Mouse (Mus musculus): ENCODE data around the gene Ethe1.

Ethe1 gene

DNA sequence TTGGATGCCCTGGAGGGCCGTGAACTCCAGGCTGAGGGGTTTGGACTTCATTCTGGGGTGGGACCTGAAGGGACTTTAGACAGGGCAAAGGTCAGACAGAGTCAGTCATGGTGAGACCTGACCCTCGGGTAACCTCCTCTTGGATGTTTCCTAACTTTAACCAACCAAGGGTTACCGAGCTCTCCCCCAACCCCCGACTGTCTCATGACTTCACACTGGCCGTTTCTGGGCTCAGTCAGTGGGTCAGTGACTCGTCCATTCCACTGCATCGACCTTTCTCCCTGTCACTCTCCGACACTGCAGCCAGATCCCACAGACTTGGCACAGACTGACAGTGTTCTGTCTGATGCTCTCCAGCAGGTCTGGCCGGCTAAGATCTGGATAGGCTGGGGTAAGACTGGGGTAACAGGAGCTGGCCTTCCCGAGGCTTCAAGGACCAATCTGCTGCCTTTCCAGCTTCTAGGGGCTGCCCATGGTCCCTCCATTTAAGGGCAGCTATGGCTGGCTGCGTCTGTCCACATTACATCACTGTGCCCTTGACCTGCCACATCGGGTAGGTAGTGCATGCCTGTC is 13.0 kb upstream of the Ethe1 start:
- no peak for DNase-seq (ENCODE audit: low spot score in 2 of 2)

DNA sequence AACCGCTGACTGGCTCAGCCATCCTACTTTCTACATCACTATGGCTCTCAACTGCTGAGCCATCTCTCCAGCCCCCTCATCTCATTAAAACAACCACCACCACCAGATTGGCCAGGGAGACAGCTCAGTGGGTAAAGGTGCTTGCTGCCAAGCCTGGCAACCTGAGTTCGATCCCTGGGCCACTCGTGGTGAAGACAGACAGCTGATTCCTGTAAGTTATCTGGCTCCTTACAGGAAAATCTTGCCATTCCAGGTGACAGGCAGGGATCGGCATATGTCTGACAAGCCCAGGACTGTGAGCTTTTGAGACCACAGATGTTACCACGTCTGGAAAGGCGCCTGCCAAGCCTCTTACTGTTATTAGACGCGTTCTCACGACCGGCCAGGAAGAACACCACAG is 9.5 kb upstream of the Ethe1 start:
- no peak for DNase-seq (ENCODE audit: low spot score in 2 of 2)

DNA sequence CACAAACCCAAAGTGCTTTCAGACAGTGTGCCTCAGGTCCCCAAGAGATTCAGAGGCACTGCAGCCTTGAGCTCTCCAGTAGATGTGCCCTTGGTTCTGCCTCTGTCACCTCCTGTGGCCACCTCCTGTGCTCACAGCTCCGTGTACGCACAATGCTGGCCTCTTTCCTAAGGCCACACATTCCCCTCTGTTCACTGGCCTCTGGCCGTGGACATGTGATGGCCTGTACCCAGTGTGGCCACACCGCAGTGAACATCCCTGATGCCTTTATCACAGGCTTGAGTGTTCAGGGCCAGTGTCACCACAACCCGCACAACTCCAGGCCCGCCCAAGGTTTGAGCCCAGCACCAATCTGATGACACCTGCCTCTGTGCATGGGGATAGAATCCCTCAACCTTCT is 2.5 kb upstream of the Ethe1 start:
- no peak for DNase-seq (ENCODE audit: low spot score in 2 of 2)

- no peak for DNase-seq (ENCODE audit: low spot score in 2 of 2)
Measured at GRCm38 (mm10) chr7:24585995-24586394, 1.3 kb upstream of the Ethe1 start.

DNA sequence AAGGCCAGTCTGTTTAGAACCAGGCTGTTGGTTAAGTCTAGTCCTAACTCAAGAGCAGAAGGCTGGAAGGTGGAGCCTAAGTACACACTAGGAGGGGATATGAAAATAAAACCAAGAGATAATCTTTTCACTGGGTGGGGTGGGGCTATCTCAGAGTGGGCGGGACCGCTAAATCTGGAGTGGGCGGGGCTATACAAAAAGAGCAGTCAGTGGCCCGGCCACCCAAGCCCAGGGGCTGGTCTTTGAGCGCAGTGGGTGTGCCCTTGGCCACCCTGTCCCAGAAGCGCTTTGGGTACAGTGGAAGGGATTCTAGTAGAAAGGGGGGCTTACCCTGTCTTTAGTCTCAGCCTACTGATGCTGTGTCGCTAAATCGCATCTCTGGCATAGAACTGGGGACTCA is 515 bp upstream of the Ethe1 start:
- DNase-seq (ENCODE audit: low spot score in 2 of 2): no peak

- DNase-seq (ENCODE audit: low spot score in 2 of 2): peak; percentile 50 to 62
Measured at GRCm38 (mm10) chr7:24588336-24588735, 993 bp downstream of the Ethe1 start.

GRCm38 (mm10) chr7:24591735-24592134 is 4.4 kb downstream of the Ethe1 start:
- DNase-seq (ENCODE audit: low spot score in 2 of 2): no peak

DNA sequence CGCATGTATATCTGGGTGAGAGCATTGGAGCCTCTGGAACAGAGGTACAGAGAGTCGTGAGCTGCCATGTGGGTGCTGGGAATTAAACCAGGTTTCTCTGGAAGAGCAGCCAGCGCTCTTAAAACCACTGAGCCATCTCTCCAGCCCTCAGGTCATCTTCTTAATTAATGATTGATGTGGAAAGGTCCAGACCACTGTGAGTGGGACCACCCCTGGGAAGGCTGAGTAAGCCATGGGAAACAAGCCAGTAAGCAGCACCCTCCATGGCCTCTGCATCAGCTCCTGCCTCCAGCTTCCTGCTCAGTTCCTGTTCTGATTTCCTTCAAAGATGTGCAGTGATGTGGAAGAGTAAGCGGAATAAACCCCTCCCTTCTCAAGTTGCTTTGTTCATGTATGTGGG is 4.8 kb downstream of the Ethe1 start:
- no peak for DNase-seq (ENCODE audit: low spot score in 2 of 2)

GRCm38 (mm10) chr7:24592781-24593180 is 5.4 kb downstream of the Ethe1 start:
- DNase-seq (ENCODE audit: low spot score in 2 of 2): no peak

- peak; percentile 66 to 75 for DNase-seq (ENCODE audit: low spot score in 2 of 2)
Measured at GRCm38 (mm10) chr7:24593621-24594308, 6.4 kb downstream of the Ethe1 start.

GRCm38 (mm10) chr7:24594309-24594803 is 7.0 kb downstream of the Ethe1 start:
- DNase-seq (ENCODE audit: low spot score in 2 of 2): no peak

GRCm38 (mm10) chr7:24595464-24595863 is 8.1 kb downstream of the Ethe1 start:
- no peak for DNase-seq (ENCODE audit: low spot score in 2 of 2)

GRCm38 (mm10) chr7:24598121-24598520 is 10.8 kb downstream of the Ethe1 start:
- DNase-seq (ENCODE audit: low spot score in 2 of 2): no peak

GRCm38 (mm10) chr7:24599211-24600067 is 12.1 kb downstream of the Ethe1 start:
- peak in 1 of 2 experiments; percentile 26 for DNase-seq (ENCODE audit: low spot score in 2 of 2)

DNA sequence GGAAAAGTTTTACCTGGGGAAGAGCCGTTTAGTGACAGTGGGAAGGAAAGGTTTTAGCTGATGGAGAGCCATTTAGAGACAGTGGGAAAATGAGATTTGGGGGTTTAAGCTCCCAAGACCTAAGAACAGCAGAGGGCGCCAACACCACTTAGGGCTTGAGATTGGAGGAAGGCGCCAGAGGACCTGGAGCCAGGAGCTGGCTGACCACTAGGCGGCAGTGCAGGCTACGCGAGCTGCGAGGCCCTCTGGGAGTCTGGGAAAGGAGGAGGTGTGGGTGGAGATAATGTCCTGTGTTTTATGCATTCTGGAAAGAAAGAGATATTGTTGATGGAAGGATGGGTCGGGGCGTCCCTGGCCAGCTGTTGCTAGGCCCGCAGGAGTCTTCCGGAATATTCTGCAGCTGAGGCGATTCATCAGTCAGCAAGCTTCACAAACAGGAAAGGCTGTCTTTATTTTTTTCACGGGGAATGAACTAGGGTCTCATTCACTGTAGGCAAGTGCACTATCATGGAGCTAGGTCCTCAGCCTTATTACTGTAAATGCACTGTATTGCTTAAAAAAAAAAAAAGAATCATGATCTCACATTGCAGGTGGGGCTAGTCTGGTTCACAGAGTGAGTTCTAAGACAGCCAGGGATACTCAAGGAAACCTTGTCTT is 13.7 kb downstream of the Ethe1 start:
- peak; percentile 91 to 95 for DNase-seq (ENCODE audit: low spot score in 2 of 2)

- DNase-seq (ENCODE audit: low spot score in 2 of 2): no peak
Measured at GRCm38 (mm10) chr7:24605561-24605960, 18.2 kb downstream of the Ethe1 start.

DNA sequence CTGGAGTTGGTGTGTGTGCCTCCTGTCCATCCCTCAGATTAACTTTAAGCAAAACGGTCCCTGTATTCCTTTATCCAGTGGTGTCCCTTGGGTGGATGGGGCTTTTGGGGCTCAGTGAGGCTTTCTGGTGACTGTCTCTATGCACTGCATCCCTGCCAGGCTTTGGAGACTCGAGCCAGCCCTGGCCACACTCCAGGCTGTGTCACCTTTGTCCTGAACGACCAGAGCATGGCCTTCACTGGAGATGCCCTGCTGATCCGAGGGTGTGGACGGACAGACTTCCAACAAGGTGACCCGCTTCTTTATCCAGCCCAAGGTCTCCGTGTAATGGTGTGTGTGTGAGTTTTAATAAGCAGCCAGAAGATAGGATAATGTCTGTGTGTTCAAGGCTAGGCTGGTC is 18.7 kb downstream of the Ethe1 start:
- DNase-seq (ENCODE audit: low spot score in 2 of 2): no peak

DNA sequence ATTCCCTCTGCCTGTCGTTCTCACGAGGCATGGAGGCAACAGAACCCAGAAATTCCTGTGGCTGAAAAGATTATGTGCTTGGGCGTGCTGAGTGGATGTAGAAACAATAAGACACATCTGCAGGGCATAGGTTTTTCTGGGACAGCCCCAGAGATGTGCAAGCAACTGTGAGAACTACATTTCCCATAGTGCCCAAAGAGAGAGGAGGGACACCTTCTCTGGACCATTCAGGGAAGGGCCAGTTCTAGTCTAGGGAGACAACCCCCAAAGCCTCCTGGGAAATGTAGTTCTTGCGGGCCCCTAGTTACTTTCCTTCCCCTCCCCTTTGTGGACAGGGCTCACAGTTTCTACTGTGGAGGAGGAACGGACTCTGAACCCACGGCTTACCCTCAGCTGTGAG is 20.7 kb downstream of the Ethe1 start:
- peak in 1 of 2 experiments; percentile 43 for DNase-seq (ENCODE audit: low spot score in 2 of 2)

- DNase-seq (ENCODE audit: low spot score in 2 of 2): no peak
Measured at GRCm38 (mm10) chr7:24608561-24608960, 21.2 kb downstream of the Ethe1 start.

DNA sequence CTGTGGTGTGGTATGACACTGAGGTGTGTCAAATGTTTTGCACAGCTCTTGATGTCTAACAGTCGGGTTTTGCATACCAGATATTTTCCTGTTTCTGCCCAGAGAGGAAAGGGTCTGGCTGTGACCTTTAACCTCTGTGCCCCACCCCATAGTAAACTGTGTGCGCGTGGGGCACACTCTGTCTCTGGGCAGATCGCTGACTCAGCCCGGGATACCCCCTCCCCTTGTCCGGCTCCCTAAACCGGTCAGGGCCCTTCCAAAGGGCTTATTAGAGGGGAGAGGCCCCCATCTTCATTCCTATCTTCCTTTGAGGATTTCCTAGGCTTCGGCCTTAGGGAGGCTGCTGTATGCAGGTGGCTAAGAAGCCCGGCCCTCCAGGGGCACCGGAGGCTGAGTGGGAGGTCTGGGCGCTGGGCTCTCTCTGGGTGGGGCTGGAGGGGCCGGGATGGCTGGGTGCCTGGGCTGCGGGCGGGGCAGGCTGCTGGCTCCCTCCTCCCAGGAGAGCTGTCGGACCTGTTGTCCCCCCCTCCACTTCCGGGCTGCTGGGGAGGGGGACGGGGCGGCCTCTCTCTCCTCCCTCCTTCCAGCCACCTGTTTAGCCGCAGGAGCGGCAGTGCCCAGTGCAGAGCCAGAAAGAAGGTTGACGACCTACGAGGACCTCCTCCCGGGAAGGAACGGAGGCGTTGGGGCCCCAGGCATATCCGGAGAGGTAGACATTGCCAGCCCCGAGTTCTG is 23.0 kb downstream of the Ethe1 start, which contains the start of gene Phldb3:
Gene Phldb3 (plus strand): TSS at position 620 of the 735 bp plus-strand sequence.
- peak; percentile 63 to 68 for DNase-seq (ENCODE audit: low spot score in 2 of 2)

DNA sequence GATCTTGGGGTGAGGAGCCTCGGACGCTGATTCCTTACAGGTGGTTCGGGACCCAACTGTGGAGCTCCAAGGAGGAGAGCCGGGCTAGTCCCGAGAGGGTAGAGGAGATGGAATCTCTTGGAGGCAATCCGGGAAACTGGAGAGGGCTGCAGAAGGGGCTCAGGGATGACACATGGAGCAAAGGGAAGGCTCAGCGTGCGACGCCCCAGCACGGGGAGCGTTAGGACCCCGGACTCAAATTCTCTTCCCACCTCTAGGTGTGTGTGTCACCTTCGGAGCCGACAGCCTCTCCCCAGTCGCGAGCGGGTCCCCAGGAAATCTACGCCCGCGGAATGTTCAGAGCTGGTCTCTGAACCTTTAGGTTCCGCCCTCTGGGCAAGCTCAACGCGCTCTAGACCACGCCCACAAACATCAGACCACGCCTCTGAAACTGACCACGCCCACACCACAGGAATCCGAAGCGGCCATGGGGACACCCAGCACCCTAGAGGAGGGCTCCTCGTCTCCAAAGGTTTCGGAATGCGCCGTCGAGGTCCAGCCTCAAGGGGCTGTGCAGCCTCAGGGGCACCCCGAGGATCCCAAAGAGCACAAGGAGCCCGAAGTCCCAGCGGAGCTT is 23.6 kb downstream of the Ethe1 start:
- peak; percentile 96 to 98 for DNase-seq (ENCODE audit: low spot score in 2 of 2)
